Mouse (Mus musculus) intestine, postnatal 0 days (tissue): ENCODE measurements around the gene Tbxas1. TPM values are rescaled to one million over a fixed set of nuclear protein-coding genes. Genes with fewer than 3 reads are reported as not detected.

Experiments used
- ATAC-seq: fragments of 200-750 bp; cut with Nextera tagmentation; 2 replicates; pipeline ENCODE4 v1.8.0; 2017; ENCODE audit warnings: mild to moderate bottlenecking, moderate TSS enrichment, moderate library complexity
- H3K27ac ChIP-seq: fragments of 300-500 bp; sonication (generic); 2 replicates; pipeline ENCODE4 v1.5.1; 2014; ENCODE audit warnings: mild to moderate bottlenecking, low read depth, low read length, moderate library complexity
- H3K27me3 ChIP-seq: fragments of 300-500 bp; sonication (generic); replicated peaks from 2 replicates; pipeline ENCODE4 v1.6.1; 2014; ENCODE audit warnings: low read length, mixed read lengths; ENCODE audit not compliant: control insufficient read depth, insufficient read depth
- H3K36me3 ChIP-seq: fragments of 300-500 bp; sonication (generic); 2 replicates; pipeline ENCODE4 v1.6.1; 2014; ENCODE audit warnings: mild to moderate bottlenecking, moderate library complexity; ENCODE audit not compliant: control insufficient read depth, insufficient read depth
- H3K4me1 ChIP-seq: fragments of 300-500 bp; sonication (generic); replicated peaks from 2 replicates; pipeline ENCODE4 v1.6.1; 2014; ENCODE audit warnings: antibody characterized with exemption, low read length, mixed read lengths; ENCODE audit not compliant: control insufficient read depth, insufficient read depth
- H3K4me2 ChIP-seq: fragments of 300-500 bp; sonication (generic); replicated peaks from 2 replicates; pipeline ENCODE4 v1.6.1; 2014; ENCODE audit warnings: low read depth, mild to moderate bottlenecking, moderate library complexity
- H3K4me3 ChIP-seq: fragments of 300-500 bp; sonication (generic); 2 replicates; pipeline ENCODE4 v1.5.1; 2014; ENCODE audit warnings: low read depth, low read length
- H3K9ac ChIP-seq: fragments of 300-500 bp; sonication (generic); 2 replicates; pipeline ENCODE4 v1.6.1; 2014; ENCODE audit warnings: mild to moderate bottlenecking, low read depth, low read length
- H3K9me3 ChIP-seq: fragments of 300-500 bp; sonication (generic); 2 replicates; pipeline ENCODE4 v1.6.1; 2016; ENCODE audit warnings: mixed run types; ENCODE audit not compliant: control insufficient read depth
- CTCF ChIP-seq: sonication (generic); IDR thresholded peaks from 2 replicates; pipeline ENCODE4 v1.5.1; 2016; ENCODE audit warnings: low read depth, mild to moderate bottlenecking, control low read depth, antibody characterized with exemption, moderate library complexity
- WGBS: fragments of 180-500 bp; shearing (Covaris S2); extraction: QIAGEN DNeasy Blood & Tissue Kit; methylation state at CpG from one replicate; pipeline ENCODE4 v1.1.7; 2014; 5-methylcytosine and 5-hydroxymethylcytosine counted together
- polyA plus RNA-seq: library from polyadenylated mRNA; unstranded; fragments of >200 nt; fragmentation: Nextera tagmentation; extraction: Ambion mirVana; gene quantifications from 2 replicates; pipeline ENCODE4 v1.2.1, GENCODE M21; 2015

Tbxas1 gene
- polyA plus RNA-seq, 1 experiment from 2014 or later = 2.1 TPM

GRCm38 (mm10) chr6:38970759-38971158 lies 95.6 kb downstream of the Tbxas1 start:
- Histone ChIP-seq H3K4me2 (no peak overlapping the region), H3K27me3 (no peaks in the 10 kb centered on the region), H3K9me3 (no peaks in the 10 kb centered on the region), H3K36me3 (no peaks in the 10 kb centered on the region), H3K4me3 (no peak overlapping the region), H3K4me1 (peaks cover 8% of the 10 kb centered on the region; the same call in 1 of the 2 replicates), H3K27ac (no peak overlapping the region), H3K9ac (no peak overlapping the region)
- no peak for ATAC-seq
- no peak for TF ChIP-seq CTCF
- 78% methylated on average over 6 of the region's 6 CpGs for WGBS

- no peaks in the 10 kb centered on the region for H3K9me3 ChIP-seq
- no peaks in the 10 kb centered on the region for H3K36me3 ChIP-seq
- H3K9ac ChIP-seq = no peak overlapping the region
- H3K4me2 ChIP-seq = no peak overlapping the region
- no peak for ATAC-seq
- WGBS = 79% methylated on average over 1 of the region's 1 CpGs
- 0 out of 2 replicates have a peak, but pooled peaks cover 4% of the 10 kb centered on the region for H3K4me1 ChIP-seq
- no peak overlapping the region for H3K27ac ChIP-seq
- TF ChIP-seq CTCF = no peak
- no peaks in the 10 kb centered on the region for H3K27me3 ChIP-seq
- no peak overlapping the region for H3K4me3 ChIP-seq
These were observed 97.6 kb downstream of the Tbxas1 start for GRCm38 (mm10) chr6:38972826-38973225.

GRCm38 (mm10) chr6:38973441-38974161 lies 98.4 kb downstream of the Tbxas1 start:
- H3K4me3 ChIP-seq = no peak overlapping the region
- H3K9ac ChIP-seq = no peak overlapping the region
- no peak overlapping the region for H3K4me2 ChIP-seq
- no peak for ATAC-seq
- H3K36me3 ChIP-seq = no peaks in the 10 kb centered on the region
- no peaks in the 10 kb centered on the region for H3K9me3 ChIP-seq
- no peaks in the 10 kb centered on the region for H3K27me3 ChIP-seq
- no peak for TF ChIP-seq CTCF
- 0 out of 2 replicates have a peak, but pooled peaks cover 4% of the 10 kb centered on the region for H3K4me1 ChIP-seq
- no peak overlapping the region for H3K27ac ChIP-seq
- WGBS = 86% methylated on average over 10 of the region's 10 CpGs

- Histone ChIP-seq H3K36me3 (no peaks in the 10 kb centered on the region), H3K27me3 (no peaks in the 10 kb centered on the region), H3K4me2 (no peak overlapping the region), H3K27ac (no peak overlapping the region), H3K9ac (no peak overlapping the region), H3K4me1 (0 out of 2 replicates have a peak, but pooled peaks cover 4% of the 10 kb centered on the region), H3K4me3 (no peak overlapping the region), H3K9me3 (no peaks in the 10 kb centered on the region)
- TF ChIP-seq CTCF = no peak
- ATAC-seq = no peak
- WGBS = 62% methylated on average over 1 of the region's 1 CpGs
These were observed 98.9 kb downstream of the Tbxas1 start for GRCm38 (mm10) chr6:38974162-38974525.

- WGBS = 92% methylated on average over 8 of the region's 8 CpGs
- H3K4me3 ChIP-seq = no peak overlapping the region
- no peak overlapping the region for H3K27ac ChIP-seq
These were observed 99.5 kb downstream of the Tbxas1 start for GRCm38 (mm10) chr6:38974536-38975268.

GRCm38 (mm10) chr6:38975866-38976265 lies 100.7 kb downstream of the Tbxas1 start:
- Histone ChIP-seq H3K4me1 (peaks cover 7% of the 10 kb centered on the region; the same call in 1 of the 2 replicates), H3K4me2 (no peak overlapping the region), H3K4me3 (no peak overlapping the region), H3K27ac (no peak overlapping the region), H3K27me3 (no peaks in the 10 kb centered on the region), H3K9me3 (no peaks in the 10 kb centered on the region), H3K9ac (no peak overlapping the region), H3K36me3 (no peaks in the 10 kb centered on the region)
- TF ChIP-seq CTCF = no peak
- 77% methylated on average over 4 of the region's 4 CpGs for WGBS
- ATAC-seq = no peak

More at GRCm38 (mm10) chr6:38974536-38975268, 99.5 kb downstream of the Tbxas1 start:
- no peak for ATAC-seq
- Histone ChIP-seq H3K27me3 (no peaks in the 10 kb centered on the region), H3K9me3 (no peaks in the 10 kb centered on the region), H3K4me2 (no peak overlapping the region), H3K4me1 (peaks cover 4% of the 10 kb centered on the region; the same call in 1 of the 2 replicates), H3K9ac (no peak overlapping the region), H3K36me3 (no peaks in the 10 kb centered on the region)
- no peak for TF ChIP-seq CTCF
